Mouse (Mus musculus) lung, adult 18-20 months (tissue): ENCODE results near the gene C1qtnf5.
A peak's percentile ranks its signal among the peaks of the same experiment; 100 is the strongest.

Source experiments
- DNase-seq, 2 experiments: peaks; one replicate each; pipeline ENCODE4 v3.0.0; 2022; ENCODE audit warnings: mixed read lengths in 2 of 2

C1qtnf5 gene

DNA sequence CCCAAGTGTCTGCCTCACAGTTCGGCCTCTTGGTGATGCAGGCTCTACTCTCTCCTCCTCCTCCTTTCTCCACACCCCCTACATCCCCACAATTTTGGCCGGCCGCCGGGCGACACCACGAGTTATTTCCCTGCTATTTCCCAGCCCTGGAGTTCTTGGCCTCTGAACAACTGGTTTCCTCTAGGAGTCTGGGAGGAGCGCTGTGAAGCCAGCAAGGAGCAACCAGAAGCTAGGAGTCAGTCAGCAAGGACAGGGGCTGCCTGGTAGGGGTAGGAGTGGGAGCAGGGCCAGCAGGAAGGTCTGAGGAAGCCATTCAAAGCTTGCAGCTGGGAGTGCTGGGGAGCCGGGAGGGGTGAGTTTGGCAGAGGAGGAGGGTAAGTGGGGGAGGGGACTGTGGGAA lies at the start of gene C1qtnf5:
Gene C1qtnf5, plus strand, starts transcription at position 136 of the 400 bp plus-strand sequence.
- DNase-seq = peak; percentile 84 to 85

GRCm38 (mm10) chr9:44058606-44059005 lies 48.4 kb upstream of the C1qtnf5 start:
- DNase-seq = no peak

GRCm38 (mm10) chr9:44065177-44065576 lies 41.9 kb upstream of the C1qtnf5 start:
- no peak for DNase-seq

DNA sequence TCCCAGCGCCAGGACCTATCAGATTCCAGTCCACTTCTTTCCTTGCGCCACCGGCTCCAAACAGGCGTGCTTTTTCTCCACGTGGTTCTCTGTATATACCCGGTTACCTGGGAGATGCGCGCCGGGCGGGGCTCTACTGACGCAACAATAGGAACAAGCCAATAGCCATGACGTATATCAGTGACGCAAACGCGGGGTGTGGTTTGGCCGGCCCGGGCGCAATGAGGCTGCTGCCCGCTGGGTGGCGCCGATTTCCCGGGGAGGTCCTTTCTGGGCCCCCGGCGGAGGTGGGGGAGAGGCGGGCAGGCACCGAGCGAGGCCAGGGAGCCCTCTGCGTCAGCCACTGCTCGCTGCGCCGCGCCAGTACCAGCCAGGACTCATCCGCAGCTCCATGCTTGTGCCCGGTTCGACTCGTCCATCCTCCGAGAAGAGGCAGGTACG lies 40.2 kb upstream of the C1qtnf5 start, which contains the start of gene Usp2:
Gene Usp2, plus strand, starts transcription at position 237 of the 441 bp plus-strand sequence.
- peak; percentile 98 to 99 for DNase-seq

DNA sequence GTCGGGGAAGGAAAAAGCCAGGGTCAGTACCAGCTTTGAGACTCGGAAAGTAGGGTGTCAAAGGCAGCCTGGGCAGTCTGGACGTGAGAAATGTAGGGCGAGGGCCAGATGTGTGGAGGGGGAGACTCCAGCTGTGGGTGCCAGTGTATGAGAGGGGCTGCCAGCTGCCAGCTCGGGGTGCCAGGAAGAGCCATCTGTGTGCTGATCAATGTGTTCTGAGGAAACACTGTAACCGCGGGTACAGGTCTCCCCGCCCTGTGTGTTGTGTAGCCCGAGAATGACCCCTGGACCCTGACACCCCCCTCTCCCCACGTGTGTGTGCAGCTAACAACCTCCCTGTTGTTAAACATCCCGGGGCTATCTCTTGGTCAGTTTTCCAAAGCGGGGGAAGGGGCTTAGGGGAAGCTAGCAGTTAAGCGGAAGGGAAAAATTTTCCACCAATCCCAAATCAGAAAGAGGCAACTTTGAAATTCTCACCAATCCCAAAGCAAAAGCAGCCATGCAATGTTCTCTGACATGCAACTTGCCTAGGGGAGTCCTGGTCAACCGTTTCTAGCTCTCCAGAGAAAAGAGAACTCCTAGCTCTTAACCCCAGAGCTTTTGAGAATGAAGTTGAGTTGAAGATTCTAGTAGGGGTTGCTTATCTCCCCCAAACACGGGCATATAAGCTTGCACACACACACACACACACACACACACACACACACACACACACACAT lies 39.6 kb upstream of the C1qtnf5 start:
- DNase-seq = no peak

DNA sequence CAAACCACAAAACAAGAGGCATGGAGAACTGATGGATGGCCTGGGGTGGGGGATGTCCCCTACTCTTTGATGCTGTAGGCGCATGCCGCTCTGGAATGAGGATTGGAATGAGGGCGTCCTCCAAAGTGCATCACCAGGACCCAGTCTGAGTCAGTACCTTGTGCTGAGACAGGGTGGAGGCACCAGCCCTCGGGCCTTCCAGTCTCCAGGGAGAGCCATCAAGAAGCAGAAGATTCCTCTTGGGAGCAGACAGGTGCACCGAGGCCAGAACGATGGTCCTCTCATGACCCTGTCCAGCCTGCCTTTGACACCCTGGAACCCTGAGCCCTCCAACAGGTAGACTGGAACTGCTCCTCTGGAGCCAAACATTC lies 39.1 kb upstream of the C1qtnf5 start:
- no peak for DNase-seq

GRCm38 (mm10) chr9:44069252-44069651 lies 37.8 kb upstream of the C1qtnf5 start:
- no peak for DNase-seq

GRCm38 (mm10) chr9:44070113-44070843 lies 36.8 kb upstream of the C1qtnf5 start:
- DNase-seq = no peak

DNA sequence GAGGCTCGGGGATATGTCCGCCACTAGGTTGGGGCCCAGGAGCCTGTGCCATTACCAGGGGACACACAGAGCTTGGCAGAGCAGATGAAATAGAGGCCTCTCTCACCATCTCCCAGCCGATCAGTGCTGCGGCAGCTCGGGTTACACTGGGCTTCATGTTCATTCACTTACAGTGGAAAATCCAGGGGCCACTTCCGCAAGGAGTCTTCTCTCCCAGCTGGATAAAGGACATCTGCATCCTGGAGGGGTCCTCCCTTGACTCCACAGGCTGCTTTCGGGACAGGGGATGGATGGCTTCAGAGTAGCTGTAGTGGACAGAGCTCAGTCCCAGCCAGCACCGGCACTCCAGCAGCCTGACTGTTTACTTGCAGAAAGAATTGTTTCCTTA lies 36.2 kb upstream of the C1qtnf5 start:
- no peak for DNase-seq

DNA sequence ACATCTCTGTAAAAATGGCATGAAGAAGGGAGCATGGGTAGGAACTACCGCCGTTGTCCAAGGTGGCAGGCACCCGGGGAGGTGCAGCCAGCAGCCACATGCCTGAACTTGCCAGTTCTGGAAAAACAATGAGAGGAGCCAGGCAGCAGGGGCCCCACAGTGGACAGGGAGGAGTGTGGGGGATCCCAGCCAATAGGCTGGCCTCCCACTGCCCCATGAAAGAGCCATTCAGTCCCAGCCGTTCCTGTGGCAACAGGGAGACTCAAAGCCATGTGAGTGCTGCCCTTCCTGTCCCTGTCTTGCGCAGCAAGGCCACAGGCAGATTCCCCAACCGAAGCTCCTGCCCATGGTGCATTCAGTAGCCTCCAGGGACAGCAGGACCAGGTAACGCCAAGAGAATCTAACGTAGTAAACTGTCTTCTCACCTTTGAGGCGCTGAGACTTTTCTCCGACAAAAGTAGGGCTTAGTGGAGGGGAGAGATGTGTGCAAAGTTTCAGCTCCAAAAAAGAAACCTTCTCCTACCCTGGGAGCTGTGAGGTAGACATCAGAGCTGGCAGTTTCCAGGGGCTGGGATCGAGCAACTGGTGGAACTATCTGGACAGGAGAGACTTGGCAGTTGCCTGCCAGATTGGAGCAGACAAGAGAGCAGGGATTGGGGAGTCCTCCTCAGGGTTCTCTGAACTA lies 35.0 kb upstream of the C1qtnf5 start:
- DNase-seq = no peak

GRCm38 (mm10) chr9:44072599-44072915 lies 34.5 kb upstream of the C1qtnf5 start:
- DNase-seq = no peak

GRCm38 (mm10) chr9:44073115-44073514 lies 33.9 kb upstream of the C1qtnf5 start:
- no peak for DNase-seq

DNA sequence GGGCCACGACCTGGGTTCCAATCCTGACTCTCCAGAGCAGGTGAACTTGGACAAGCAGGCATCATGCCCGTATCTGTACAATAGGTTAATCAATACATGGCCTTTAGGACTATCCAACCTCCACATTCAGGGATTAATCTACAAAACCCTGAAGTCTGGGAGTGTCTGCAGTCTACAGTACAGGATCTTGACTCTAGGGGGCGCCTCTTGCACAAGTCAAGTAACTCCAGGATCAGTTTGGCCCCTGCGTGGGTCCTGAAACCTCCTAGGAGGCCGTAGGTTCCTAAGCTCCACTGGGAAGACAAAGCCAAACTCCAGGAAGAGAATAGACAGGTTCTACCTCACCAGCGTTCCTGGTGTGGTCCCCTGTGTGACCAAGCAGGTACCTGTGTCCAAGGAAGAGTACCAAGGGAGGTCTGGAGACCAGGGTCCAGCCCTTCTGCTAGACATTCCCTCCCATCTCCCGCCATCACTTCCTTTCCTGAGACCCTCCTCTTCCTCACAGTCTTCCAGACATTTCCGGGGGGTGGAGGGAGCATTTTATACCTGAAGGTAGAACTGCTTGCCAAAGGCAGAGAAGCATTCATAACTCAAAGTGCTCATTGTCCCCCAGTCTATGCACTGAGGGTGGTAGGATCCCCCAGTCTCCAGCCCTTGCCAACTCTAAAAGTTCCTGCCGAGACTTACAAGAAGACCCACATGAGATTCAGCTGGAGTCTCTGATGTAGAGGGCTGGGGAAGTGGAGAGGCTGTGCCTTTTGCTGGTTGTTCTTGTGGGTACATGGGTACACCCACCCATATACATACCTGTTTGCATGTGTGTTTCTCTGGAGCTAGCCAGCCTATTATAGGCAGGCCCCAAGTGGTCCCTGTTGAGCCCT lies 32.4 kb upstream of the C1qtnf5 start:
- DNase-seq = no peak

DNA sequence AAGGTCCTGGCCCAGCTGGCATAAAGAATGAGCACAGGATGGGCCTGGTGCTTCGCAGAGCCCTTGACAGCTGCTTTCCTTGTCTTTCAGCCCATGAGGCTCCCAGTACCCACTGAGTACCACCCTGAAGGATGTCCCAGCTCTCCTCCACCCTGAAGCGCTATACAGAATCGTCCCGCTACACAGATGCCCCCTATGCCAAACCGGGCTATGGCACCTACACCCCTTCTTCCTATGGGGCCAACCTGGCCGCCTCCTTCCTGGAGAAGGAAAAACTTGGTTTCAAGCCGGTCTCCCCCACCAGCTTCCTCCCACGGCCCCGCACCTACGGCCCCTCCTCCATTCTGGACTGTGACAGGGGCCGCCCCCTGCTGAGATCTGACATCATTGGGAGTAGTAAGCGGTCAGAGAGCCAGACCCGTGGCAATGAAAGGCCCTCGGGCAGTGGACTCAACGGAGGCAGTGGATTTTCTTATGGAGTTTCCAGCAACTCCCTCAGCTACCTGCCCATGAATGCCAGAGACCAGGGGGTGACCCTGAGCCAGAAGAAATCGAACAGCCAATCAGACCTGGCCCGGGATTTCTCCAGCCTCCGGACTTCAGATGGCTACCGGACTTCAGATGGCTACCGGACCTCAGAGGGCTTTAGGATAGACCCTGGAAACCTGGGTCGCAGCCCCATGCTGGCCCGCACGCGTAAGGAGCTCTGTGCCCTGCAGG lies 31.6 kb upstream of the C1qtnf5 start:
- DNase-seq = no peak

GRCm38 (mm10) chr9:44075996-44076763 lies 30.9 kb upstream of the C1qtnf5 start:
- no peak for DNase-seq

- peak; percentile 48 to 77 for DNase-seq
Measured at GRCm38 (mm10) chr9:44076764-44077120, 30.3 kb upstream of the C1qtnf5 start.

- no peak for DNase-seq
Measured at GRCm38 (mm10) chr9:44077266-44077910, 29.7 kb upstream of the C1qtnf5 start.

DNA sequence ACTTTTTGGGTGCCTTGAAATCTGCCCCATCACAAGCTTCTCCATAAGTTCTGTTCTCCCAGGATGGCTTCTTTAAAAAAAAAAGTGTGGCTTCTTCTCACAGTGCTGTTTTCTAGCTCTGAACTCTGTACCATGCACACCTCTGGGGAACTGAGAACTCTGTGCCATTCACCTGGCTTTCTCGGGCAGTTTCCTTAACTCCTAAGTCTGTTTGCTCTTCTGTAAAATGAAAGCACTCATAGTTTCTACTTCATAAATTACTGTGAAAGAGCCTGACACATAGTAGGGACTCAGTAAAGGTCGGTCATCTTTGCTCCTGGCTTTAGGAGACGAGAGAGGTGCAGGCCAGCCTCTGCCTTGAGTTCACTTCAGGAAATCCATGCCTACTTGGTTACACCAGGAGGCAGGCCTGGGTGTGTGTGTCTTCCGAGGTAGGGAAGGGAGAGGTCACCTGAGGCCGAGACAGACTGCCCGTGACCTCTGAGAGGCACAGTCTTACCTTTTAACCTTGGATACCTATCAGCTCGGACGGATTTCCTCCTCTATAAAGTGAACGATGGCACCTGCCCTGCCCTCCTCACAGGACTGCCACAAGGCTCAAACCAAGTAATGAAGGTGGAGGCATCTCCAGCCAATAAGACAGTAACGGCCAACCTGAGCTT lies 28.8 kb upstream of the C1qtnf5 start:
- no peak for DNase-seq

- peak; percentile 89 to 93 for DNase-seq
Measured at GRCm38 (mm10) chr9:44078955-44079756, 27.9 kb upstream of the C1qtnf5 start.
